Mouse (Mus musculus) heart, embryonic 11.5 days (tissue): Measurements from ENCODE around the gene Olfr1386. TPM values are rescaled to one million over a fixed set of nuclear protein-coding genes. Genes with fewer than 3 reads are reported as not detected.
"Not testable (repeated sequence)": the region's sequence is repeated elsewhere in the genome, so short reads cannot be mapped to it uniquely, and the experiment has no call there.

ENCODE experiments used
- ATAC-seq: fragments of 200-750 bp; cut with Nextera tagmentation; replicated peaks from 2 replicates; pipeline ENCODE4 v1.8.0; 2017; ENCODE audit warnings: moderate library complexity; ENCODE audit not compliant: insufficient number of reproducible peaks, low FRiP score, low TSS enrichment
- H3K27ac ChIP-seq: fragments of 300-500 bp; sonication (generic); 2 replicates; pipeline ENCODE4 v1.5.1; 2014; ENCODE audit warnings: mild to moderate bottlenecking, low read depth, low read length
- H3K27me3 ChIP-seq: fragments of 300-500 bp; sonication (generic); 2 replicates; pipeline ENCODE4 v1.6.1; 2014; ENCODE audit warnings: mild to moderate bottlenecking, low read length, mixed read lengths; ENCODE audit not compliant: control insufficient read depth, insufficient read depth
- H3K36me3 ChIP-seq: fragments of 300-500 bp; sonication (generic); 2 replicates; pipeline ENCODE4 v1.6.1; 2014; ENCODE audit warnings: mild to moderate bottlenecking, low read length, moderate library complexity, mixed read lengths; ENCODE audit not compliant: control insufficient read depth, insufficient read depth
- H3K4me1 ChIP-seq: fragments of 300-500 bp; sonication (generic); 2 replicates; pipeline ENCODE4 v1.6.1; 2014; ENCODE audit warnings: low read length; ENCODE audit not compliant: control insufficient read depth, insufficient read depth
- H3K4me2 ChIP-seq: fragments of 300-500 bp; sonication (generic); 2 replicates; pipeline ENCODE4 v1.6.1; 2014; ENCODE audit warnings: mild to moderate bottlenecking, moderate library complexity
- H3K4me3 ChIP-seq: fragments of 300-500 bp; sonication (generic); 2 replicates; pipeline ENCODE4 v1.5.1; 2014; ENCODE audit warnings: low read depth, low read length
- H3K9ac ChIP-seq: fragments of 300-500 bp; sonication (generic); 2 replicates; pipeline ENCODE4 v1.6.1; 2014; ENCODE audit warnings: mild to moderate bottlenecking, low read depth, low read length, moderate library complexity
- H3K9me3 ChIP-seq: fragments of 300-500 bp; sonication (generic); replicated peaks from 2 replicates; pipeline ENCODE4 v1.6.1; 2016; ENCODE audit warnings: low read length; ENCODE audit not compliant: control insufficient read depth
- WGBS: fragments of 180-500 bp; shearing (Covaris S2); extraction: QIAGEN DNeasy Blood & Tissue Kit; methylation state at CpG from one replicate; pipeline ENCODE4 v1.1.7; 2014; ENCODE audit not compliant: insufficient replicate concordance; 5-methylcytosine and 5-hydroxymethylcytosine counted together
- polyA plus RNA-seq: library from polyadenylated mRNA; unstranded; fragments of >200 nt; fragmentation: Nextera tagmentation; extraction: Ambion mirVana; gene quantifications from 2 replicates; pipeline ENCODE4 v1.2.1, GENCODE M21; 2014

Gene Olfr1386
- not detected in 2 replicates for polyA plus RNA-seq

- H3K4me3 ChIP-seq, H3K36me3 ChIP-seq, H3K4me2 ChIP-seq, H3K9ac ChIP-seq, H3K27me3 ChIP-seq, H3K9me3 ChIP-seq, ATAC-seq, H3K4me1 ChIP-seq, H3K27ac ChIP-seq: not testable (repeated sequence)
- 83% methylated on average over 2 of the region's 3 CpGs for WGBS
Observed at GRCm38 (mm10) chr11:49464746-49465145, at the start of gene Olfr1386. Olfr1386 (plus strand) TSS chr11:49465046.

- Histone ChIP-seq H3K4me1 (peaks cover 3% of the 10 kb centered on the region; the same call in 1 of the 2 replicates), H3K9me3 (no peaks in the 10 kb centered on the region), H3K27me3 (no peaks in the 10 kb centered on the region), H3K36me3 (no peaks in the 10 kb centered on the region), H3K27ac (no peak within 1 kb of the TSS), H3K4me3 (no peak within 1 kb of the TSS), H3K4me2 (no peak within 1 kb of the TSS), H3K9ac (no peak within 1 kb of the TSS)
- whole genome bisulfite sequencing = 77% methylated on average over 2 of the region's 2 CpGs
- ATAC-seq = no peak
Observed at GRCm38 (mm10) chr11:49422767-49423166, 42.1 kb upstream of the Olfr1386 start, which contains the start of gene Olfr1389. Olfr1389 (plus strand) TSS chr11:49423067.

GRCm38 (mm10) chr11:49425257-49425927 is 39.5 kb upstream of the Olfr1386 start:
- no peak for ATAC-seq
- Histone ChIP-seq H3K27me3 (no peaks in the 10 kb centered on the region), H3K9me3 (no peaks in the 10 kb centered on the region), H3K9ac (no peak overlapping the region), H3K27ac (no peak overlapping the region), H3K4me3 (no peak overlapping the region), H3K36me3 (no peaks in the 10 kb centered on the region), H3K4me2 (no peak overlapping the region), H3K4me1 (peaks cover 3% of the 10 kb centered on the region; the same call in 1 of the 2 replicates)
- WGBS = 79% methylated on average over 1 of the region's 1 CpGs

- no peak overlapping the region for H3K27ac ChIP-seq
- H3K9ac ChIP-seq = no peak overlapping the region
- no peaks in the 10 kb centered on the region for H3K9me3 ChIP-seq
- no peaks in the 10 kb centered on the region for H3K27me3 ChIP-seq
- H3K4me3 ChIP-seq = no peak overlapping the region
- no peaks in the 10 kb centered on the region for H3K4me1 ChIP-seq
- no peak overlapping the region for H3K4me2 ChIP-seq
- H3K36me3 ChIP-seq = no peaks in the 10 kb centered on the region
- ATAC-seq = no peak
- WGBS = 89% methylated on average over 2 of the region's 2 CpGs
Observed at GRCm38 (mm10) chr11:49429641-49430040, 35.2 kb upstream of the Olfr1386 start.

- no peak within 1 kb of the TSS for H3K27ac ChIP-seq
- no peak within 1 kb of the TSS for H3K4me2 ChIP-seq
- no peaks in the 10 kb centered on the region for H3K27me3 ChIP-seq
- no peaks in the 10 kb centered on the region for H3K36me3 ChIP-seq
- no peaks in the 10 kb centered on the region for H3K9me3 ChIP-seq
- no peak within 1 kb of the TSS for H3K9ac ChIP-seq
- 60% methylated on average over 3 of the region's 3 CpGs for WGBS
- no peak within 1 kb of the TSS for H3K4me3 ChIP-seq
- H3K4me1 ChIP-seq = no peaks in the 10 kb centered on the region
- no peak for ATAC-seq
Observed at GRCm38 (mm10) chr11:49436411-49436810, 28.4 kb upstream of the Olfr1386 start, which contains the start of gene Olfr1388. Olfr1388 (plus strand) TSS chr11:49436624.

GRCm38 (mm10) chr11:49455043-49455442 is 9.8 kb upstream of the Olfr1386 start, which contains the start of gene Olfr1387:
Olfr1387 (plus strand) TSS chr11:49455343.
- Histone ChIP-seq H3K4me1 (no peaks in the 10 kb centered on the region), H3K4me3 (no peak within 1 kb of the TSS), H3K27ac (no peak within 1 kb of the TSS), H3K27me3 (no peaks in the 10 kb centered on the region), H3K4me2 (no peak within 1 kb of the TSS), H3K9me3 (no peaks in the 10 kb centered on the region), H3K36me3 (no peaks in the 10 kb centered on the region), H3K9ac (no peak within 1 kb of the TSS)
- no peak for ATAC-seq
- 75% methylated on average over 1 of the region's 1 CpGs for WGBS

GRCm38 (mm10) chr11:49485973-49486372 is 21.1 kb downstream of the Olfr1386 start:
- H3K27ac ChIP-seq = no peak overlapping the region
- WGBS = 48% methylated on average over 4 of the region's 4 CpGs
- no peak overlapping the region for H3K4me2 ChIP-seq
- no peaks in the 10 kb centered on the region for H3K4me1 ChIP-seq
- no peak overlapping the region for H3K9ac ChIP-seq
- no peak for ATAC-seq
- H3K36me3 ChIP-seq = no peaks in the 10 kb centered on the region
- no peaks in the 10 kb centered on the region for H3K27me3 ChIP-seq
- no peaks in the 10 kb centered on the region for H3K9me3 ChIP-seq
- no peak overlapping the region for H3K4me3 ChIP-seq

- not testable (repeated sequence) for ATAC-seq, H3K4me3 ChIP-seq
- 65% methylated on average over 1 of the region's 1 CpGs for WGBS
Observed at GRCm38 (mm10) chr11:49488770-49489169, 23.9 kb downstream of the Olfr1386 start, which contains the start of gene Olfr1385. Olfr1385 (plus strand) TSS chr11:49489070.

GRCm38 (mm10) chr11:49518086-49518485 is 53.2 kb downstream of the Olfr1386 start:
- no peaks in the 10 kb centered on the region for H3K36me3 ChIP-seq
- H3K4me1 ChIP-seq = no peaks in the 10 kb centered on the region
- WGBS = 59% methylated on average over 5 of the region's 5 CpGs
- no peak overlapping the region for H3K9ac ChIP-seq
- no peaks in the 10 kb centered on the region; the same call in 1 of the 2 replicates for H3K9me3 ChIP-seq
- no peak overlapping the region for H3K4me3 ChIP-seq
- no peak for ATAC-seq
- no peak overlapping the region for H3K4me2 ChIP-seq
- no peaks in the 10 kb centered on the region for H3K27me3 ChIP-seq
- no peak overlapping the region for H3K27ac ChIP-seq

More at GRCm38 (mm10) chr11:49488770-49489169, 23.9 kb downstream of the Olfr1386 start, which contains the start of gene Olfr1385:
- H3K4me1 ChIP-seq, H3K36me3 ChIP-seq, H3K27ac ChIP-seq, H3K9ac ChIP-seq, H3K9me3 ChIP-seq, H3K4me2 ChIP-seq, H3K27me3 ChIP-seq: not testable (repeated sequence)
